Mouse (Mus musculus) forebrain, embryonic 11.5 days (tissue): ENCODE results near the gene Slc38a3. TPM values are rescaled to one million over a fixed set of nuclear protein-coding genes. Genes with fewer than 3 reads are reported as not detected.

Experiments
- ATAC-seq: fragments of 200-750 bp; cut with Nextera tagmentation; replicated peaks from 2 replicates; pipeline ENCODE4 v1.8.0; 2017; ENCODE audit warnings: moderate TSS enrichment; ENCODE audit not compliant: low FRiP score
- DNase-seq: peaks from one replicate; pipeline ENCODE4 v3.0.0-alpha.2; 2017; ENCODE audit warnings: low spot score
- H3K27ac ChIP-seq: fragments of 300-500 bp; sonication (generic); 2 replicates; pipeline ENCODE4 v1.5.1; 2014; ENCODE audit warnings: low read depth, low read length
- H3K27me3 ChIP-seq: fragments of 300-500 bp; sonication (generic); 2 replicates; pipeline ENCODE4 v1.6.1; 2014; ENCODE audit warnings: mild to moderate bottlenecking, low read length, mixed read lengths; ENCODE audit not compliant: control insufficient read depth, insufficient read depth
- H3K36me3 ChIP-seq: fragments of 300-500 bp; sonication (generic); 2 replicates; pipeline ENCODE4 v1.6.1; 2014; ENCODE audit warnings: mild to moderate bottlenecking, low read length, moderate library complexity, mixed read lengths; ENCODE audit not compliant: control insufficient read depth, insufficient read depth
- H3K4me1 ChIP-seq: fragments of 300-500 bp; sonication (generic); replicated peaks from 2 replicates; pipeline ENCODE4 v1.6.1; 2014; ENCODE audit warnings: low read length, mixed read lengths; ENCODE audit not compliant: control insufficient read depth, insufficient read depth
- H3K4me2 ChIP-seq: fragments of 300-500 bp; sonication (generic); 2 replicates; pipeline ENCODE4 v1.6.1; 2014; ENCODE audit warnings: low read depth, mild to moderate bottlenecking, low read length, moderate library complexity, mixed read lengths; ENCODE audit not compliant: severe bottlenecking
- H3K4me3 ChIP-seq: fragments of 300-500 bp; sonication (generic); 2 replicates; pipeline ENCODE4 v1.5.1; 2014; ENCODE audit warnings: low read depth, low read length
- H3K9ac ChIP-seq: fragments of 300-500 bp; sonication (generic); 2 replicates; pipeline ENCODE4 v1.6.1; 2014; ENCODE audit warnings: low read length
- H3K9me3 ChIP-seq: fragments of 300-500 bp; sonication (generic); 2 replicates; pipeline ENCODE4 v1.6.1; 2016; ENCODE audit warnings: low read length, mixed read lengths; ENCODE audit not compliant: control insufficient read depth
- WGBS: fragments of 180-500 bp; shearing (Covaris S2); extraction: QIAGEN DNeasy Blood & Tissue Kit; methylation state at CpG from one replicate; pipeline ENCODE4 v1.1.7; 2014; 5-methylcytosine and 5-hydroxymethylcytosine counted together
- polyA plus RNA-seq: library from polyadenylated mRNA; unstranded; fragments of >200 nt; fragmentation: Nextera tagmentation; extraction: Ambion mirVana; gene quantifications from 2 replicates; pipeline ENCODE4 v1.2.1, GENCODE M21; 2014

Gene Slc38a3
- polyA plus RNA-seq, 1 experiment from 2014 or later = 6.7 TPM

GRCm38 (mm10) chr9:107601275-107601674, 68.1 kb downstream of the Slc38a3 start:
- Histone ChIP-seq H3K9ac (no peak overlapping the region), H3K4me1 (peaks cover 16% of the 10 kb centered on the region), H3K4me3 (no peak overlapping the region), H3K4me2 (no peak overlapping the region), H3K9me3 (no peaks in the 10 kb centered on the region), H3K27me3 (no peaks in the 10 kb centered on the region), H3K36me3 (no peaks in the 10 kb centered on the region), H3K27ac (no peak overlapping the region)
- no peak for DNase-seq
- WGBS = 88% methylated on average over 11 of the region's 11 CpGs
- no peak for ATAC-seq

DNA sequence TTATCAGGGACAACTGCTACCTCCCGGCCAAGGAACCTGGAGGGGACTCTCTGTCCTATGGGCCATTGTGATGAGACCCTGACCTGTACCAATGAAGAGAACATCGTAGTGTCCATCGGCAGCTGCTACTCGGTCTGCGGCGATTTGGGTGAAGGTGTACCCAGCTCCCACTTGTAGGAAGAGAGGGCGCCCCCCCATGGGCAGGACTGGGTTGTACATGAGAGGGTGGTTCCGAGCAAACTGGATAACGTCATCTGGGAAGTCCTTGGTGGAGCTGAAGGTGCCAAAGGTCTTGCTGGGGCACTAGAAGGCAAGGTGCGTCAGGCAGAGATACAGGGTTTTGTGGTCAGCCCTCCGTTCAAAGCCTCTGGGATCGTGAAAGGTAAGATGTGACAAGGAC, 68.6 kb downstream of the Slc38a3 start:
- Histone ChIP-seq H3K4me3 (no peak overlapping the region), H3K9ac (no peak overlapping the region), H3K4me2 (no peak overlapping the region), H3K9me3 (no peaks in the 10 kb centered on the region), H3K36me3 (no peaks in the 10 kb centered on the region), H3K4me1 (peaks cover 16% of the 10 kb centered on the region), H3K27me3 (no peaks in the 10 kb centered on the region), H3K27ac (no peak overlapping the region)
- no peak for DNase-seq
- no peak for ATAC-seq
- 81% methylated on average over 12 of the region's 12 CpGs for WGBS

Other genes with a start within 250 kb of the Slc38a3 start
- 40.2 and 43.7 TPM in 2 replicates for gene Tmem115, start 135.6 kb downstream of the Slc38a3 start, polyA plus RNA-seq
- gene Cyb561d2, start 127.3 kb downstream of the Slc38a3 start, polyA plus RNA-seq = 14.3 and 18.7 TPM in 2 replicates
- 40.7 and 43.7 TPM in 2 replicates for gene Nprl2, start 127.3 kb downstream of the Slc38a3 start, polyA plus RNA-seq
- 1.1 and 2.3 TPM in 2 replicates for gene Zmynd10, start 122.2 kb downstream of the Slc38a3 start, polyA plus RNA-seq
- 48.2 and 51.8 TPM in 2 replicates for gene Rassf1, start 118.0 kb downstream of the Slc38a3 start, polyA plus RNA-seq
- 81.9 and 93.0 TPM in 2 replicates for gene Tusc2, start 106.3 kb downstream of the Slc38a3 start, polyA plus RNA-seq
- 129 and 139 TPM in 2 replicates for gene Hyal2, start 101.6 kb downstream of the Slc38a3 start, polyA plus RNA-seq
- 6.0 and 6.2 TPM in 2 replicates for gene Hyal1, start 92.6 kb downstream of the Slc38a3 start, polyA plus RNA-seq
- 11.3 and 15.2 TPM in 2 replicates for gene Naa80, start 90.6 kb downstream of the Slc38a3 start, polyA plus RNA-seq
- 0.39 TPM in 1 of 2 replicates, not detected in the other for gene Hyal3, start 88.7 kb downstream of the Slc38a3 start, polyA plus RNA-seq
- 35.0 and 37.2 TPM in 2 replicates for gene Ifrd2, start 81.9 kb downstream of the Slc38a3 start, polyA plus RNA-seq
- gene Sema3b, start 60.3 kb downstream of the Slc38a3 start, polyA plus RNA-seq = 1.7 TPM in 2 replicates
- gene Gnai2, start 34.2 kb downstream of the Slc38a3 start, polyA plus RNA-seq = 527 and 580 TPM in 2 replicates
- 1.6 and 2.6 TPM in 2 replicates for gene Gnat1, start 10.2 kb upstream of the Slc38a3 start, polyA plus RNA-seq
- 13.2 and 15.9 TPM in 2 replicates for gene Sema3f, start 40.9 kb upstream of the Slc38a3 start, polyA plus RNA-seq
- 198 and 206 TPM in 2 replicates for gene Rbm5, start 101.5 kb upstream of the Slc38a3 start, polyA plus RNA-seq
- gene Rbm6, start 203.7 kb upstream of the Slc38a3 start, polyA plus RNA-seq = 112 and 119 TPM in 2 replicates
- 14.7 and 14.9 TPM in 2 replicates for gene Mon1a, start 218.6 kb upstream of the Slc38a3 start, polyA plus RNA-seq
- 0.36 and 0.43 TPM in 2 replicates for gene Mst1r, start 237.3 kb upstream of the Slc38a3 start, polyA plus RNA-seq